Mouse (Mus musculus): ENCODE measurements at regions not wholly inside any gene's neighbourhood (a gene's known extent, or its start where the extent isn't known, plus 50 kb on each side); places are given as distances from the start of the nearest gene placed in this dataset.

- no peaks in the 10 kb centered on the region for H3K79me2 ChIP-seq (ENCODE audit: control insufficient read depth, insufficient read depth)
- no peaks in the 10 kb centered on the region for H3K27me3 ChIP-seq (ENCODE audit: control insufficient read depth, insufficient read depth, insufficient read length)
- H3K4me2 ChIP-seq (ENCODE audit: low read depth) = no peak overlapping the region
- TF ChIP-seq TCF12 (IDR thresholded peaks at IDR 0.05; ENCODE audit: insufficient read depth, poor library complexity, severe bottlenecking) (no peak), MYOG (IDR thresholded peaks at IDR 0.05; ENCODE audit: control insufficient read depth in 1 of 3, insufficient read depth in 1 of 3, insufficient read length in 2 of 3, low read depth in 2 of 3) (no peak), CEBPB (IDR thresholded peaks at IDR 0.05; ENCODE audit: insufficient read depth, poor library complexity, severe bottlenecking) (no peak), MYOD1 (IDR thresholded peaks at IDR 0.05; ENCODE audit: control insufficient read depth in 1 of 3, insufficient read length in 2 of 3, low read depth in 2 of 3) (no peak), REST (IDR thresholded peaks at IDR 0.05; ENCODE audit: insufficient read depth, insufficient read length) (no peak), POLR2A (IDR thresholded peaks at IDR 0.05; ENCODE audit: insufficient read length, low read depth) (no peak), TCF3 (IDR thresholded peaks at IDR 0.05; ENCODE audit: insufficient read length, low read depth) (no peak), MAX (IDR thresholded peaks at IDR 0.05; ENCODE audit: low read depth) (no peak), POLR2AphosphoS2 (IDR thresholded peaks at IDR 0.05; ENCODE audit: insufficient read length, low read depth) (no peak), E2F4 (IDR thresholded peaks at IDR 0.05; ENCODE audit: insufficient read depth) (no peak), SRF (IDR thresholded peaks at IDR 0.05; ENCODE audit: control insufficient read depth, insufficient read length, low read depth) (no peak), USF1 (IDR thresholded peaks at IDR 0.05; ENCODE audit: low read depth) (no peak)
- H3K4me3 ChIP-seq = no peak overlapping the region
- no peaks in the 10 kb centered on the region for H3K36me3 ChIP-seq (ENCODE audit: control insufficient read depth, insufficient read depth)
- no peak overlapping the region for H3ac ChIP-seq (ENCODE audit: control insufficient read depth, insufficient read length)
Observed at GRCm38 (mm10) chr4:54471009-54471408, 473.8 kb upstream of the Zfp462 start.

- no peaks in the 10 kb centered on the region for H3K36me3 ChIP-seq (ENCODE audit: control insufficient read depth, insufficient read depth)
- no peak overlapping the region for H3ac ChIP-seq (ENCODE audit: control insufficient read depth, insufficient read length)
- no peaks in the 10 kb centered on the region for H3K79me2 ChIP-seq (ENCODE audit: control insufficient read depth, insufficient read depth)
- no peaks in the 10 kb centered on the region for H3K27me3 ChIP-seq (ENCODE audit: control insufficient read depth, insufficient read depth, insufficient read length)
- H3K4me3 ChIP-seq = no peak overlapping the region
- TF ChIP-seq REST (IDR thresholded peaks at IDR 0.05; ENCODE audit: insufficient read depth, insufficient read length) = no peak
- TF ChIP-seq E2F4 (IDR thresholded peaks at IDR 0.05; ENCODE audit: insufficient read depth) = no peak
- TF ChIP-seq MYOG (IDR thresholded peaks at IDR 0.05; ENCODE audit: control insufficient read depth in 1 of 3, insufficient read depth in 1 of 3, insufficient read length in 2 of 3, low read depth in 2 of 3) = no peak
- TF ChIP-seq POLR2AphosphoS2 (IDR thresholded peaks at IDR 0.05; ENCODE audit: insufficient read length, low read depth) = no peak
- no peak for TF ChIP-seq TCF12 (IDR thresholded peaks at IDR 0.05; ENCODE audit: insufficient read depth, poor library complexity, severe bottlenecking)
- TF ChIP-seq POLR2A (IDR thresholded peaks at IDR 0.05; ENCODE audit: insufficient read length, low read depth) = no peak
- TF ChIP-seq SRF (IDR thresholded peaks at IDR 0.05; ENCODE audit: control insufficient read depth, insufficient read length, low read depth) = no peak
- TF ChIP-seq CEBPB (IDR thresholded peaks at IDR 0.05; ENCODE audit: insufficient read depth, poor library complexity, severe bottlenecking) = no peak
- TF ChIP-seq MAX (IDR thresholded peaks at IDR 0.05; ENCODE audit: low read depth) = no peak
- no peak for TF ChIP-seq MYOD1 (IDR thresholded peaks at IDR 0.05; ENCODE audit: control insufficient read depth in 1 of 3, insufficient read length in 2 of 3, low read depth in 2 of 3)
- no peak for TF ChIP-seq USF1 (IDR thresholded peaks at IDR 0.05; ENCODE audit: low read depth)
- H3K4me2 ChIP-seq (ENCODE audit: low read depth) = no peak overlapping the region
Observed at GRCm38 (mm10) chr4:54481766-54482165, 463.1 kb upstream of the Zfp462 start.

DNA sequence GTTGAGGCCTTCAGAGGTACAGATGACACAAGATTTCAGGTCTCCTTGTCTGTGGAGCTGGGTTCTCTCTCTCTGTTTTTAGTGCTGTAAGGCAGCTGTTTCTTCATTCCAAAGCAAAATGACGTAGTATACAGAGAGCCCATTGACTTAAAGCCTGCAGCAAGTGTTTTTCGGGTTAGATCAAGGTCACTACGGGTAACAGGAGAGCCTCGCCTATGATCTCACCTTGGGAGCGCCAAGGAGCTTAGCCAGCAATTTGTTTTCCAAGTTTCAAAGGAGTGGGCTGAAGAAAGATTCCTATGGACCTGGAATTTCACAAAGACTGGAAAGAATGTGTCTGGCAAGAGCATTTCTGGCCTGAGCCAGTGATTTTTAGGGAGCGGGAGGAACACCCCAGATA is 451.8 kb upstream of the Zfp462 start:
- Histone ChIP-seq H3K36me3 (ENCODE audit: control insufficient read depth, insufficient read depth) (no peaks in the 10 kb centered on the region), H3K27me3 (ENCODE audit: control insufficient read depth, insufficient read depth, insufficient read length) (no peaks in the 10 kb centered on the region), H3K4me3 (no peak overlapping the region), H3ac (ENCODE audit: control insufficient read depth, insufficient read length) (no peak overlapping the region), H3K79me2 (ENCODE audit: control insufficient read depth, insufficient read depth) (no peaks in the 10 kb centered on the region), H3K4me2 (ENCODE audit: low read depth) (no peak overlapping the region)
- TF ChIP-seq MAX (IDR thresholded peaks at IDR 0.05; ENCODE audit: low read depth) (no peak), CEBPB (IDR thresholded peaks at IDR 0.05; ENCODE audit: insufficient read depth, poor library complexity, severe bottlenecking) (no peak), REST (IDR thresholded peaks at IDR 0.05; ENCODE audit: insufficient read depth, insufficient read length) (no peak), MYOD1 (IDR thresholded peaks at IDR 0.05; ENCODE audit: control insufficient read depth in 1 of 3, insufficient read length in 2 of 3, low read depth in 2 of 3) (no peak), E2F4 (IDR thresholded peaks at IDR 0.05; ENCODE audit: insufficient read depth) (no peak), POLR2AphosphoS2 (IDR thresholded peaks at IDR 0.05; ENCODE audit: insufficient read length, low read depth) (no peak), SRF (IDR thresholded peaks at IDR 0.05; ENCODE audit: control insufficient read depth, insufficient read length, low read depth) (no peak), TCF3 (IDR thresholded peaks at IDR 0.05; ENCODE audit: insufficient read length, low read depth) (no peak), USF1 (IDR thresholded peaks at IDR 0.05; ENCODE audit: low read depth) (no peak), TCF12 (IDR thresholded peaks at IDR 0.05; ENCODE audit: insufficient read depth, poor library complexity, severe bottlenecking) (no peak), POLR2A (IDR thresholded peaks at IDR 0.05; ENCODE audit: insufficient read length, low read depth) (no peak), MYOG (IDR thresholded peaks at IDR 0.05; ENCODE audit: control insufficient read depth in 1 of 3, insufficient read depth in 1 of 3, insufficient read length in 2 of 3, low read depth in 2 of 3) (no peak)

GRCm38 (mm10) chr4:54497312-54497994 is 447.4 kb upstream of the Zfp462 start:
- no peaks in the 10 kb centered on the region for H3K79me2 ChIP-seq (ENCODE audit: control insufficient read depth, insufficient read depth)
- no peaks in the 10 kb centered on the region for H3K36me3 ChIP-seq (ENCODE audit: control insufficient read depth, insufficient read depth)
- H3K4me2 ChIP-seq (ENCODE audit: low read depth) = no peak overlapping the region
- H3K4me3 ChIP-seq = no peak overlapping the region
- no peak overlapping the region for H3ac ChIP-seq (ENCODE audit: control insufficient read depth, insufficient read length)
- H3K27me3 ChIP-seq (ENCODE audit: control insufficient read depth, insufficient read depth, insufficient read length) = no peaks in the 10 kb centered on the region
- TF ChIP-seq SRF (IDR thresholded peaks at IDR 0.05; ENCODE audit: control insufficient read depth, insufficient read length, low read depth) = no peak
- TF ChIP-seq POLR2AphosphoS2 (IDR thresholded peaks at IDR 0.05; ENCODE audit: insufficient read length, low read depth) = no peak
- no peak for TF ChIP-seq POLR2A (IDR thresholded peaks at IDR 0.05; ENCODE audit: insufficient read length, low read depth)
- TF ChIP-seq USF1 (IDR thresholded peaks at IDR 0.05; ENCODE audit: low read depth) = no peak
- no peak for TF ChIP-seq CEBPB (IDR thresholded peaks at IDR 0.05; ENCODE audit: insufficient read depth, poor library complexity, severe bottlenecking)
- TF ChIP-seq E2F4 (IDR thresholded peaks at IDR 0.05; ENCODE audit: insufficient read depth) = no peak
- no peak for TF ChIP-seq TCF3 (IDR thresholded peaks at IDR 0.05; ENCODE audit: insufficient read length, low read depth)
